Mouse (Mus musculus) ES-Bruce4 (cell line): Measurements from ENCODE around the gene Rapgef4. TPM values are rescaled to one million over a fixed set of nuclear protein-coding genes. Genes with fewer than 3 reads are reported as not detected.

ENCODE experiments used
- H3K27ac ChIP-seq: 2 replicates; pipeline ENCODE4 v1.5.1; 2012; ENCODE audit warnings: low read length, inconsistent platforms; ENCODE audit not compliant: insufficient read depth
- H3K27me3 ChIP-seq: 2 replicates; pipeline ENCODE4 v1.6.1; 2012; ENCODE audit warnings: mild to moderate bottlenecking, low read length, inconsistent platforms; ENCODE audit not compliant: control insufficient read depth, poor library complexity, insufficient read depth, severe bottlenecking
- H3K36me3 ChIP-seq: 2 replicates; pipeline ENCODE4 v1.6.1; 2012; ENCODE audit warnings: inconsistent platforms, mild to moderate bottlenecking, low read length, moderate library complexity; ENCODE audit not compliant: control insufficient read depth, poor library complexity, insufficient read depth, severe bottlenecking
- H3K4me1 ChIP-seq: one replicate; pipeline ENCODE4 v1.8.1; 2011; ENCODE audit warnings: low read length; ENCODE audit not compliant: control insufficient read depth, insufficient read depth
- H3K4me3 ChIP-seq: 2 replicates; pipeline ENCODE4 v1.5.1; 2011; ENCODE audit warnings: low read depth, mild to moderate bottlenecking, low read length
- H3K9ac ChIP-seq: 2 replicates; pipeline ENCODE4 v1.6.1; 2012; ENCODE audit warnings: low read depth, mild to moderate bottlenecking, inconsistent platforms; ENCODE audit not compliant: poor library complexity, severe bottlenecking
- H3K9me3 ChIP-seq: replicated peaks from 2 replicates; pipeline ENCODE4 v1.6.1; 2012; ENCODE audit warnings: mild to moderate bottlenecking, low read length, inconsistent platforms; ENCODE audit not compliant: control insufficient read depth, poor library complexity, insufficient read depth, severe bottlenecking
- CTCF ChIP-seq: IDR thresholded peaks from one replicate; pipeline ENCODE4 v1.8.1; 2011; ENCODE audit warnings: low read depth, low read length
- EP300 ChIP-seq: IDR thresholded peaks from 2 replicates; pipeline ENCODE4 v1.6.1; 2011; ENCODE audit warnings: low read depth, low read length; ENCODE audit not compliant: insufficient read depth
- POLR2A ChIP-seq: IDR thresholded peaks from one replicate; pipeline ENCODE4 v1.8.1; 2011; ENCODE audit warnings: low read length; ENCODE audit not compliant: insufficient read depth
- polyA plus RNA-seq: library from polyadenylated mRNA; stranded (reverse); fragments of >200 nt; gene quantifications from 2 replicates; pipeline ENCODE4 v1.2.4, GENCODE M21; 2011; ENCODE audit warnings: low read depth; ENCODE audit not compliant: missing spikeins, insufficient read depth, insufficient read length

The Rapgef4 gene
- polyA plus RNA-seq, 1 experiment = not detected

GRCm38 (mm10) chr2:72177214-72178023 is 196.4 kb downstream of the Rapgef4 start:
- TF ChIP-seq CTCF = no peak
- no peak for TF ChIP-seq POLR2A
- TF ChIP-seq EP300 = no peak
- H3K27me3 ChIP-seq = peaks cover 1% of the 10 kb centered on the region; the same call in 1 of the 2 replicates
- no peaks in the 10 kb centered on the region for H3K36me3 ChIP-seq

DNA sequence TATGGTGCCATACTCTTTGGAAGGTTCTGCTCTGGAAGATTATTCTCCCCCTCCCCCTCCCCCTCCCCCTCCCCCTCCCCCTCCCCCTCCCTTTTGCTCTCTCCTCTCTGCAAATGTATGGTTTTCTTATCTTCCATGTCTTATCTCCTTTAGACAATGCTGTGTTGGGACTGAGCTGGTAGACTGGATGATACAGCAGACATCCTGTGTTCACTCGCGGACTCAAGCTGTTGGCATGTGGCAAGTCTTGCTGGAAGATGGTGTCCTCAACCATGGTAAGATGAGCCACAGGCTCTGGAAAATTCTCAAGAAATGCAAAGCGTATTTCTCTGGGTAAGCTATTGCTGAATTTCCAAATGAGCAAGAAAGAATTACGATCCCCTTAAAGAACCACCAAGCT is 197.0 kb downstream of the Rapgef4 start:
- TF ChIP-seq CTCF (no peak), POLR2A (no peak), EP300 (no peak)
- no peaks in the 10 kb centered on the region for H3K4me1 ChIP-seq
- H3K27ac ChIP-seq = no peak overlapping the region
- peaks cover 1% of the 10 kb centered on the region; the same call in 1 of the 2 replicates for H3K27me3 ChIP-seq
- no peak overlapping the region for H3K4me3 ChIP-seq
- H3K9ac ChIP-seq = no peak overlapping the region
- no peaks in the 10 kb centered on the region for H3K9me3 ChIP-seq
- no peaks in the 10 kb centered on the region for H3K36me3 ChIP-seq

More at GRCm38 (mm10) chr2:72177214-72178023, 196.4 kb downstream of the Rapgef4 start:
- Histone ChIP-seq H3K9me3 (no peaks in the 10 kb centered on the region), H3K4me3 (no peak overlapping the region), H3K4me1 (no peaks in the 10 kb centered on the region), H3K27ac (no peak overlapping the region), H3K9ac (no peak overlapping the region)

GRCm38 (mm10) chr2:72178515-72178914 is 197.5 kb downstream of the Rapgef4 start:
- Histone ChIP-seq H3K36me3 (no peaks in the 10 kb centered on the region), H3K27me3 (peaks cover 1% of the 10 kb centered on the region; the same call in 1 of the 2 replicates), H3K9ac (no peak overlapping the region), H3K9me3 (no peaks in the 10 kb centered on the region), H3K27ac (no peak overlapping the region), H3K4me3 (no peak overlapping the region), H3K4me1 (no peaks in the 10 kb centered on the region)
- TF ChIP-seq EP300 (no peak), CTCF (no peak), POLR2A (no peak)

DNA sequence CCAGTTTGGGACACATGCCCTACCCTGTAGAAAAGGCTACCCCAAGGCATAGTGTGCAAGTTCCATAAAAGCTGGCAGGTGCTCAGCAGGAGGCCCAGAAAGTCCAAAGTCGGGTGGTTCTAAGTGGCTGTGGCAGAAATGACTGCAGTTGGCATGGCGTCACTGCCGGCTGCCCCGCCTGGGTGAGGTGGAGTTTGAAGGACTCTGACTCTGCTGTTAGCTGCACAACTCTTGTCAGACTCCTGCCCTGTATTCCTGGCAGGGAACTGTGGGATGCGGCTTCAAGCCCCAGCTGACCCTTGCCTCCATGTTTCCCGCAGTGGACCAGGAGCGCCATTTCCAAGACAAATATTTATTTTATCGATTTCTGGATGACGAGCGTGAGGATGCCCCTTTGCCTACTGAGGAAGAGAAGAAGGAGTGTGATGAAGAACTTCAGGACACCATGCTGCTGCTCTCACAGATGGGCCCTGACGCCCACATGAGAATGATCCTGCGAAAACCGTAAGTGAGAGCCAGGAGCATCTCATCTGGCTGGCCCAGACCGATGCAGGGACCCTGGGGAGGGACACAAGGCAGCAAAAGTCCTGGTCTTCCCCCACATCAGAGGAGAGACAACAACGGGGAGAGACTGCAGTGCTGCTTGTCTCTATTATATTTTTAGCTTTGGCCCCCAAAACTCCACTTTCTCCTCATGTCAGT is 198.7 kb downstream of the Rapgef4 start:
- H3K9ac ChIP-seq = no peak overlapping the region
- TF ChIP-seq CTCF (no peak), POLR2A (no peak), EP300 (no peak)
- H3K36me3 ChIP-seq = no peaks in the 10 kb centered on the region
- H3K4me1 ChIP-seq = no peaks in the 10 kb centered on the region
- H3K27ac ChIP-seq = no peak overlapping the region
- no peak overlapping the region for H3K4me3 ChIP-seq
- H3K9me3 ChIP-seq = no peaks in the 10 kb centered on the region
- peaks cover 1% of the 10 kb centered on the region; the same call in 1 of the 2 replicates for H3K27me3 ChIP-seq

DNA sequence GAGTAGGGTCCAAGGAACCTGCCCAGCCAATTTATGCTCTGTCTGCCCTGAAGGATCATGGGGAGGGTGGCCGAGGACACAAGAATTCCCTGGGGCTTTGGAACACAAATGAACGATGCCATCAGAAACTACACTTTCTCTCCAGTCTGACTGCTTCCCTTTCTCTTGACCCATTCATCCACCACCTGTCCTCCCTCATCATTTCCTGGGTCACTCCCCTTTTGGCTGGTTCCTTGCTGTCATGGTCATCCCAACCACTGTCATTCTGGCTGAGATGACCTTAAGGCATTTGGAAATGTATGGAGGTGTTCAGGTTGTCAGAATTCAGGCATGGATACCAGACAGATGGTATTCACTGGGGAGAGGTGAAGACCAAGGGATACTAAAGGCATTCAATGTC is 200.4 kb downstream of the Rapgef4 start:
- peaks cover 1% of the 10 kb centered on the region; the same call in 1 of the 2 replicates for H3K27me3 ChIP-seq

More for the DNA sequence above, 200.4 kb downstream of the Rapgef4 start:
- Histone ChIP-seq H3K4me3 (no peak overlapping the region), H3K9me3 (no peaks in the 10 kb centered on the region), H3K9ac (no peak overlapping the region), H3K4me1 (no peaks in the 10 kb centered on the region), H3K36me3 (no peaks in the 10 kb centered on the region), H3K27ac (no peak overlapping the region)
- no peak for TF ChIP-seq EP300
- no peak for TF ChIP-seq CTCF
- no peak for TF ChIP-seq POLR2A
